Mouse (Mus musculus) T-helper 2 cell (primary cell): ENCODE measurements around the gene Tcaf3.

Experiments
- in situ Hi-C: fragments of 300-600 bp; cut with MboI, MseI; formaldehyde crosslinking; loops from one replicate; pipeline ENCODE4 v1.15.1; 2025; ENCODE audit warnings: high pct_unique_total_duplicates

The Tcaf3 gene

GRCm38 (mm10) chr6:42544846-42545245, 52.6 kb downstream of the Tcaf3 start:
- in situ Hi-C loops = no loop called here

- in situ Hi-C loops = no loop called here
These were observed 55.2 kb downstream of the Tcaf3 start for GRCm38 (mm10) chr6:42542036-42543031.

- in situ Hi-C loops = no loop called here
These were observed 56.8 kb downstream of the Tcaf3 start for GRCm38 (mm10) chr6:42540681-42541080.

- in situ Hi-C loops = no loop called here
These were observed 57.8 kb downstream of the Tcaf3 start for GRCm38 (mm10) chr6:42539711-42540110.
